Mouse (Mus musculus): ENCODE data around the gene Samd11. TPM values are rescaled to one million over a fixed set of nuclear protein-coding genes. Genes with fewer than 3 reads are reported as not detected.

Gene Samd11
- polyA plus RNA-seq, 1 experiment from 2014 or later: 10.3 TPM

DNA sequence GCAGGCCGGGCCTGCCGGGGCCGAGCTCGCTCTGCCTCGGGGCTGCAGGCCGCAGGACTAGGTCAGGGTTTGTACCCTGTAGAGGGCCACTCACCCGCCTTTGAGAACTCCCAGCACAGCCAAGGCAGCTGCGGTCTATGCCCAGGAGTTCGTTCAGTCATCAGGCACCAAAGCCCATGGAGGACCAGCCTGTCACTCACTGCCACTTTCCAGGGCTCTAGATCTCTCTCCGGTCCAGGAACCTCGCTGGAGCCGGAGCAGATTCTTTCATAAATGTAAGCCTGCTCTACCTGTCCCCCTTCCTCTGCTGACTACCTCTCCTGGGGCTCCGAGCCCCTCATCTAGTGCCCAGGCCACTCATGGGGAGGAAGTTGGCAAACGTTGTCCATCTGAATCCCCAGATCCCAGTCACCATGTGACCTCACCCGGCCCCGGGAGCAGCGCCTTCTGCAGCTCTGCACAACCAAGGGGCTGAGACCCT lies 21.4 kb downstream of the Samd11 start:
- no peak for ATAC-seq
- TF ChIP-seq CTCF (IDR thresholded peaks at IDR 0.05; ENCODE audit: low read depth) (no peak), EP300 (IDR thresholded peaks at IDR 0.05; ENCODE audit: low read depth) (no peak)
- H3K4me3 ChIP-seq (ENCODE audit: low read depth, low read length): peak overlapping the region; percentile 92
- 18% methylated on average over 17 of the region's 17 CpGs for WGBS (ENCODE audit: insufficient replicate concordance)
- H3K4me2 ChIP-seq (ENCODE audit: low read depth, low read length): peak overlapping the region; percentile 99
- no peak overlapping the region for H3K27ac ChIP-seq (ENCODE audit: low read depth)
- peaks cover 12% of the 10 kb centered on the region for H3K4me1 ChIP-seq (ENCODE audit: insufficient read depth)
- peaks cover 28% of the 10 kb centered on the region for H3K36me3 ChIP-seq (replicated peaks; ENCODE audit: insufficient read depth, low read length)
- peak overlapping the region; percentile 58 for H3K9ac ChIP-seq (replicated peaks)
- H3K9me3 ChIP-seq (ENCODE audit: low read length): no peaks in the 10 kb centered on the region
- no peaks in the 10 kb centered on the region for H3K27me3 ChIP-seq (ENCODE audit: insufficient read depth, low read length)
- DNase-seq: no peak

GRCm38 (mm10) chr4:156228393-156229024 lies 26.9 kb downstream of the Samd11 start:
- H3K27me3 ChIP-seq (ENCODE audit: insufficient read depth, low read length): no peaks in the 10 kb centered on the region
- no peak overlapping the region for H3K27ac ChIP-seq (ENCODE audit: low read depth)
- H3K4me1 ChIP-seq (ENCODE audit: insufficient read depth): peaks cover 5% of the 10 kb centered on the region
- H3K9me3 ChIP-seq (ENCODE audit: low read length): no peaks in the 10 kb centered on the region
- H3K9ac ChIP-seq (replicated peaks): no peak overlapping the region
- DNase-seq (no peak), ATAC-seq (peak; percentile 36; the same call in 1 of the 2 replicates)
- H3K4me2 ChIP-seq (ENCODE audit: low read depth, low read length): peak overlapping the region; percentile 27; the same call in 1 of the 2 replicates
- no peak overlapping the region for H3K4me3 ChIP-seq (ENCODE audit: low read depth, low read length)
- peaks cover 24% of the 10 kb centered on the region for H3K36me3 ChIP-seq (replicated peaks; ENCODE audit: insufficient read depth, low read length)
- 34% methylated on average over 12 of the region's 12 CpGs for WGBS (ENCODE audit: insufficient replicate concordance)
- TF ChIP-seq EP300 (IDR thresholded peaks at IDR 0.05; ENCODE audit: low read depth) (no peak), CTCF (IDR thresholded peaks at IDR 0.05; ENCODE audit: low read depth) (no peak)

GRCm38 (mm10) chr4:156227752-156228392 lies 27.6 kb downstream of the Samd11 start:
- DNase-seq: no peak
- no peak overlapping the region for H3K27ac ChIP-seq (ENCODE audit: low read depth)
- H3K27me3 ChIP-seq (ENCODE audit: insufficient read depth, low read length): no peaks in the 10 kb centered on the region
- peak overlapping the region; percentile 27; the same call in 1 of the 2 replicates for H3K4me2 ChIP-seq (ENCODE audit: low read depth, low read length)
- peaks cover 24% of the 10 kb centered on the region for H3K36me3 ChIP-seq (replicated peaks; ENCODE audit: insufficient read depth, low read length)
- TF ChIP-seq CTCF (IDR thresholded peaks at IDR 0.05; ENCODE audit: low read depth) (no peak), EP300 (IDR thresholded peaks at IDR 0.05; ENCODE audit: low read depth) (no peak)
- H3K4me1 ChIP-seq (ENCODE audit: insufficient read depth): peaks cover 5% of the 10 kb centered on the region
- WGBS (ENCODE audit: insufficient replicate concordance): 58% methylated on average over 18 of the region's 18 CpGs
- no peak overlapping the region for H3K4me3 ChIP-seq (ENCODE audit: low read depth, low read length)
- no peak overlapping the region for H3K9ac ChIP-seq (replicated peaks)
- no peaks in the 10 kb centered on the region for H3K9me3 ChIP-seq (ENCODE audit: low read length)
- 0 out of 2 replicates have a peak, but pooled peaks have one; percentile 16 for ATAC-seq

DNA sequence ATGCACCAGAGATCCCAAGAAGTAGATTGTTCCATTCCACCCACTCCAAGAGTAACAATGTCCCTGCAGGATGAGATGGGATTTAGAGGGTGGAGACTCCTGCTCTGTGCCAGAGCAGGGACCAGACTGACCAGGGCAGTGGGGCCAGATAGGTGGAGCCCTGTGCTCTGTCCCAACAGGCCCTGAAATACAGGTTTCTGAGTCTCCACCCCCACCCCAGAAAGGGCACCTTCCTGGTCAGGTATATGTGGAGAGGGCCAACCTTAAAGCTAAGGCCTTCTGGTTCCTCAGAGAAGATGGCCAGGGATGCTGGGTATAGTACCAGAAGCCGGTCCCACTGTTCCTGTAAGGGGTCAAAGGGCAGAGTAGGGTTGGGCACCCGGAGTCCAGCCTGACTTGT lies 31.2 kb downstream of the Samd11 start:
- Histone ChIP-seq H3K9ac (replicated peaks) (no peak overlapping the region), H3K36me3 (replicated peaks; ENCODE audit: insufficient read depth, low read length) (peaks cover 3% of the 10 kb centered on the region), H3K4me3 (ENCODE audit: low read depth, low read length) (no peak overlapping the region), H3K9me3 (ENCODE audit: low read length) (no peaks in the 10 kb centered on the region), H3K4me2 (ENCODE audit: low read depth, low read length) (no peak overlapping the region), H3K4me1 (ENCODE audit: insufficient read depth) (peaks cover 5% of the 10 kb centered on the region), H3K27ac (ENCODE audit: low read depth) (no peak overlapping the region), H3K27me3 (ENCODE audit: insufficient read depth, low read length) (no peaks in the 10 kb centered on the region)
- no peak for TF ChIP-seq EP300 (IDR thresholded peaks at IDR 0.05; ENCODE audit: low read depth)
- TF ChIP-seq CTCF (IDR thresholded peaks at IDR 0.05; ENCODE audit: low read depth): no peak
- ATAC-seq (no peak), DNase-seq (no peak)
- whole genome bisulfite sequencing (ENCODE audit: insufficient replicate concordance): 87% methylated on average over 2 of the region's 2 CpGs

- no peaks in the 10 kb centered on the region for H3K27me3 ChIP-seq (ENCODE audit: insufficient read depth, low read length)
- TF ChIP-seq CTCF (IDR thresholded peaks at IDR 0.05; ENCODE audit: low read depth) (no peak), EP300 (IDR thresholded peaks at IDR 0.05; ENCODE audit: low read depth) (no peak)
- DNase-seq (no peak), ATAC-seq (no peak)
- H3K9me3 ChIP-seq (ENCODE audit: low read length): no peaks in the 10 kb centered on the region
- no peak overlapping the region for H3K27ac ChIP-seq (ENCODE audit: low read depth)
- no peak overlapping the region for H3K4me3 ChIP-seq (ENCODE audit: low read depth, low read length)
- no peaks in the 10 kb centered on the region for H3K36me3 ChIP-seq (replicated peaks; ENCODE audit: insufficient read depth, low read length)
- WGBS (ENCODE audit: insufficient replicate concordance): 79% methylated on average over 11 of the region's 11 CpGs
- no peak overlapping the region for H3K4me2 ChIP-seq (ENCODE audit: low read depth, low read length)
- no peaks in the 10 kb centered on the region for H3K4me1 ChIP-seq (ENCODE audit: insufficient read depth)
- H3K9ac ChIP-seq (replicated peaks): no peak overlapping the region
Measured at GRCm38 (mm10) chr4:156219936-156220335, 35.5 kb downstream of the Samd11 start.

DNA sequence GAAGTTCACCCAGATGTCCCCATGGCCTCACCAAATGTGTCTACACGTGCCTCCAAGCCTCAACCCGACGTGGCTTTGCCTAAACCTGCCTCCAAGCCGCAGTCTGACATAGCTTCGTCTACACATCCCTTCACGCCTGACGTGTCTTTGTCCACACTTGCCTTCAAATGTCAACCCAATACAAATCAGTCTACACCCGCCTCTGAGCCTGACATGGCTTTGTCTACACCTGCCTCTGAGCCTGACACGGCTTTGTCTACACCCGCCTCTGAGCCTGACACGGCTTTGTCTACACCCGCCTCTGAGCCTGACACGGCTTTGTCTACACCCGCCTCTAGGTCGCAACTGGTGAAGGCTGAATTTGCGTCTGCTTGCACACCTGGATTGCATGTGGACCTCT lies 37.6 kb downstream of the Samd11 start:
- Histone ChIP-seq H3K4me2 (ENCODE audit: low read depth, low read length) (no peak overlapping the region), H3K4me3 (ENCODE audit: low read depth, low read length) (no peak overlapping the region), H3K36me3 (replicated peaks; ENCODE audit: insufficient read depth, low read length) (no peaks in the 10 kb centered on the region), H3K9me3 (ENCODE audit: low read length) (no peaks in the 10 kb centered on the region), H3K9ac (replicated peaks) (no peak overlapping the region), H3K27me3 (ENCODE audit: insufficient read depth, low read length) (no peaks in the 10 kb centered on the region), H3K27ac (ENCODE audit: low read depth) (no peak overlapping the region), H3K4me1 (ENCODE audit: insufficient read depth) (no peaks in the 10 kb centered on the region)
- TF ChIP-seq EP300 (IDR thresholded peaks at IDR 0.05; ENCODE audit: low read depth): no peak
- no peak for TF ChIP-seq CTCF (IDR thresholded peaks at IDR 0.05; ENCODE audit: low read depth)
- ATAC-seq (no peak), DNase-seq (no peak)
- WGBS (ENCODE audit: insufficient replicate concordance): 79% methylated on average over 16 of the region's 16 CpGs

All from liver, postnatal 0 days (tissue).